Mouse (Mus musculus): ENCODE results near the gene Camta1. TPM values are rescaled to one million over a fixed set of nuclear protein-coding genes. Genes with fewer than 3 reads are reported as not detected.

Gene Camta1
- polyA plus RNA-seq, 1 experiment from 2014 or later: 118 TPM

GRCm38 (mm10) chr4:151336413-151336812 lies 525.3 kb downstream of the Camta1 start:
- no peak overlapping the region for H3K4me3 ChIP-seq
- H3K4me2 ChIP-seq: no peak overlapping the region
- H3K9me3 ChIP-seq: no peaks in the 10 kb centered on the region
- H3K4me1 ChIP-seq: peaks cover 11% of the 10 kb centered on the region
- 85% methylated on average over 13 of the region's 13 CpGs for WGBS
- H3K36me3 ChIP-seq: no peaks in the 10 kb centered on the region
- no peak overlapping the region for H3K27ac ChIP-seq (replicated peaks)
- no peak overlapping the region for H3K9ac ChIP-seq
- ATAC-seq (ENCODE audit: extremely low read depth, insufficient number of reproducible peaks, low FRiP score, low TSS enrichment): no peak
- peaks cover 25% of the 10 kb centered on the region for H3K27me3 ChIP-seq (replicated peaks)

- no peak overlapping the region for H3K27ac ChIP-seq (replicated peaks)
- H3K4me1 ChIP-seq: peaks cover 11% of the 10 kb centered on the region
- 40% methylated on average over 23 of the region's 23 CpGs for WGBS
- H3K9ac ChIP-seq: no peak overlapping the region
- no peaks in the 10 kb centered on the region for H3K9me3 ChIP-seq
- no peaks in the 10 kb centered on the region for H3K36me3 ChIP-seq
- H3K4me2 ChIP-seq: no peak overlapping the region
- peaks cover 25% of the 10 kb centered on the region for H3K27me3 ChIP-seq (replicated peaks)
- no peak overlapping the region for H3K4me3 ChIP-seq
- ATAC-seq (ENCODE audit: extremely low read depth, insufficient number of reproducible peaks, low FRiP score, low TSS enrichment): no peak
These were observed 526.5 kb downstream of the Camta1 start for GRCm38 (mm10) chr4:151334951-151335742.

GRCm38 (mm10) chr4:151332074-151332849 lies 529.4 kb downstream of the Camta1 start:
- Histone ChIP-seq H3K4me1 (no peaks in the 10 kb centered on the region), H3K27ac (replicated peaks) (no peak overlapping the region), H3K4me2 (no peak overlapping the region), H3K9ac (no peak overlapping the region), H3K27me3 (replicated peaks) (peaks cover 14% of the 10 kb centered on the region), H3K4me3 (no peak overlapping the region), H3K9me3 (no peaks in the 10 kb centered on the region), H3K36me3 (no peaks in the 10 kb centered on the region)
- WGBS: 77% methylated on average over 19 of the region's 19 CpGs
- ATAC-seq (ENCODE audit: extremely low read depth, insufficient number of reproducible peaks, low FRiP score, low TSS enrichment): no peak

GRCm38 (mm10) chr4:151330983-151331382 lies 530.7 kb downstream of the Camta1 start:
- no peaks in the 10 kb centered on the region for H3K9me3 ChIP-seq
- H3K27ac ChIP-seq (replicated peaks): no peak overlapping the region
- H3K4me1 ChIP-seq: peaks cover 8% of the 10 kb centered on the region
- no peak overlapping the region for H3K9ac ChIP-seq
- no peak for ATAC-seq (ENCODE audit: extremely low read depth, insufficient number of reproducible peaks, low FRiP score, low TSS enrichment)
- H3K36me3 ChIP-seq: no peaks in the 10 kb centered on the region
- WGBS: 56% methylated on average over 8 of the region's 8 CpGs
- no peak overlapping the region for H3K4me3 ChIP-seq
- H3K4me2 ChIP-seq: no peak overlapping the region
- peaks cover 3% of the 10 kb centered on the region; the same call in 1 of the 2 replicates for H3K27me3 ChIP-seq (replicated peaks)

- no peak for ATAC-seq (ENCODE audit: extremely low read depth, insufficient number of reproducible peaks, low FRiP score, low TSS enrichment)
- H3K27ac ChIP-seq (replicated peaks): no peak overlapping the region
- no peak overlapping the region for H3K4me3 ChIP-seq
- peaks cover 13% of the 10 kb centered on the region for H3K4me1 ChIP-seq
- H3K36me3 ChIP-seq: no peaks in the 10 kb centered on the region
- no peaks in the 10 kb centered on the region; the same call in 1 of the 2 replicates for H3K27me3 ChIP-seq (replicated peaks)
- no peak overlapping the region for H3K9ac ChIP-seq
- WGBS: 74% methylated on average over 6 of the region's 6 CpGs
- H3K4me2 ChIP-seq: no peak overlapping the region
- H3K9me3 ChIP-seq: no peaks in the 10 kb centered on the region
These were observed 533.6 kb downstream of the Camta1 start for GRCm38 (mm10) chr4:151328071-151328470.

- Histone ChIP-seq H3K9me3 (no peaks in the 10 kb centered on the region), H3K27me3 (replicated peaks) (no peaks in the 10 kb centered on the region; the same call in 1 of the 2 replicates), H3K27ac (replicated peaks) (no peak overlapping the region), H3K4me2 (no peak overlapping the region), H3K4me3 (no peak overlapping the region), H3K36me3 (no peaks in the 10 kb centered on the region), H3K9ac (no peak overlapping the region), H3K4me1 (peaks cover 13% of the 10 kb centered on the region)
- ATAC-seq (ENCODE audit: extremely low read depth, insufficient number of reproducible peaks, low FRiP score, low TSS enrichment): no peak
- 83% methylated on average over 8 of the region's 8 CpGs for WGBS
These were observed 534.5 kb downstream of the Camta1 start for GRCm38 (mm10) chr4:151326971-151327686.

GRCm38 (mm10) chr4:151316428-151316827 lies 545.2 kb downstream of the Camta1 start:
- WGBS: 79% methylated on average over 10 of the region's 10 CpGs
- no peaks in the 10 kb centered on the region for H3K9me3 ChIP-seq
- no peak overlapping the region for H3K4me2 ChIP-seq
- no peaks in the 10 kb centered on the region for H3K4me1 ChIP-seq
- no peak overlapping the region for H3K4me3 ChIP-seq
- no peaks in the 10 kb centered on the region for H3K36me3 ChIP-seq
- H3K27me3 ChIP-seq (replicated peaks): 0 out of 2 replicates have a peak, but pooled peaks cover 9% of the 10 kb centered on the region
- H3K9ac ChIP-seq: no peak overlapping the region
- no peak for ATAC-seq (ENCODE audit: extremely low read depth, insufficient number of reproducible peaks, low FRiP score, low TSS enrichment)
- no peak overlapping the region for H3K27ac ChIP-seq (replicated peaks)

GRCm38 (mm10) chr4:151315726-151316125 lies 546.0 kb downstream of the Camta1 start:
- Histone ChIP-seq H3K9ac (no peak overlapping the region), H3K36me3 (no peaks in the 10 kb centered on the region), H3K4me1 (no peaks in the 10 kb centered on the region), H3K4me3 (no peak overlapping the region), H3K9me3 (no peaks in the 10 kb centered on the region), H3K4me2 (no peak overlapping the region), H3K27me3 (replicated peaks) (0 out of 2 replicates have a peak, but pooled peaks cover 6% of the 10 kb centered on the region), H3K27ac (replicated peaks) (no peak overlapping the region)
- ATAC-seq (ENCODE audit: extremely low read depth, insufficient number of reproducible peaks, low FRiP score, low TSS enrichment): no peak
- 70% methylated on average over 10 of the region's 10 CpGs for WGBS

GRCm38 (mm10) chr4:151310773-151311172 lies 550.9 kb downstream of the Camta1 start:
- no peak for ATAC-seq (ENCODE audit: extremely low read depth, insufficient number of reproducible peaks, low FRiP score, low TSS enrichment)
- no peak overlapping the region for H3K9ac ChIP-seq

GRCm38 (mm10) chr4:151310056-151310685 lies 551.5 kb downstream of the Camta1 start:
- H3K27ac ChIP-seq (replicated peaks): no peak overlapping the region
- no peak overlapping the region for H3K9ac ChIP-seq
- no peaks in the 10 kb centered on the region for H3K9me3 ChIP-seq
- no peaks in the 10 kb centered on the region for H3K36me3 ChIP-seq
- H3K4me2 ChIP-seq: no peak overlapping the region
- H3K4me3 ChIP-seq: no peak overlapping the region
- H3K27me3 ChIP-seq (replicated peaks): no peaks in the 10 kb centered on the region
- no peak for ATAC-seq (ENCODE audit: extremely low read depth, insufficient number of reproducible peaks, low FRiP score, low TSS enrichment)
- H3K4me1 ChIP-seq: peaks cover 4% of the 10 kb centered on the region; the same call in 1 of the 2 replicates
- WGBS: 47% methylated on average over 12 of the region's 12 CpGs

More at GRCm38 (mm10) chr4:151310773-151311172, 550.9 kb downstream of the Camta1 start:
- H3K4me2 ChIP-seq: no peak overlapping the region
- no peak overlapping the region for H3K4me3 ChIP-seq
- no peak overlapping the region for H3K27ac ChIP-seq (replicated peaks)
- H3K9me3 ChIP-seq: no peaks in the 10 kb centered on the region
- H3K4me1 ChIP-seq: peaks cover 4% of the 10 kb centered on the region; the same call in 1 of the 2 replicates
- 82% methylated on average over 8 of the region's 8 CpGs for WGBS
- H3K36me3 ChIP-seq: no peaks in the 10 kb centered on the region
- no peaks in the 10 kb centered on the region for H3K27me3 ChIP-seq (replicated peaks)

GRCm38 (mm10) chr4:151306890-151307289 lies 554.8 kb downstream of the Camta1 start:
- H3K4me2 ChIP-seq: no peak overlapping the region
- ATAC-seq (ENCODE audit: extremely low read depth, insufficient number of reproducible peaks, low FRiP score, low TSS enrichment): no peak
- no peaks in the 10 kb centered on the region for H3K36me3 ChIP-seq
- H3K9ac ChIP-seq: no peak overlapping the region
- no peaks in the 10 kb centered on the region for H3K9me3 ChIP-seq
- H3K4me3 ChIP-seq: no peak overlapping the region
- WGBS: 75% methylated on average over 11 of the region's 11 CpGs
- H3K27ac ChIP-seq (replicated peaks): no peak overlapping the region
- H3K4me1 ChIP-seq: peaks cover 21% of the 10 kb centered on the region
- H3K27me3 ChIP-seq (replicated peaks): no peaks in the 10 kb centered on the region
